Mouse (Mus musculus): ENCODE results near the gene Cd248. TPM values are rescaled to one million over a fixed set of nuclear protein-coding genes. Genes with fewer than 3 reads are reported as not detected.
A peak's percentile ranks its signal among the peaks of the same experiment; 100 is the strongest.

The Cd248 gene
- polyA plus RNA-seq (2012; rRNA removed): 4.5 and 4.9 TPM in 2 replicates

GRCm38 (mm10) chr19:5067867-5068569 is at the start of gene Cd248:
Cd248 (plus strand) TSS chr19:5068078.
- peaks cover 10% of the 10 kb centered on the region for H3K4me1 ChIP-seq (ENCODE audit: control insufficient read depth, insufficient read depth, low read length)
- peak within 1 kb of the TSS; percentile 29 for H3K4me3 ChIP-seq (replicated peaks; ENCODE audit: insufficient read depth, low read depth, low read length)
- 1% methylated on average over 56 of the region's 56 CpGs for WGBS
- no peak within 1 kb of the TSS for H3K27ac ChIP-seq (ENCODE audit: insufficient read depth, low read length)
- TF ChIP-seq CTCF (IDR thresholded peaks at IDR 0.05; ENCODE audit: borderline replicate concordance, insufficient read depth, low read depth, low read length) (no peak), POLR2A (IDR thresholded peaks at IDR 0.05; ENCODE audit: borderline replicate concordance, insufficient read depth, low read length) (no peak)
- DNase-seq: no peak
- H3K27me3 ChIP-seq (ENCODE audit: control insufficient read depth, insufficient read depth, low read length): no peaks in the 10 kb centered on the region

- Histone ChIP-seq H3K4me3 (replicated peaks; ENCODE audit: insufficient read depth, low read depth, low read length) (no peak overlapping the region), H3K27me3 (ENCODE audit: control insufficient read depth, insufficient read depth, low read length) (no peaks in the 10 kb centered on the region), H3K4me1 (ENCODE audit: control insufficient read depth, insufficient read depth, low read length) (no peaks in the 10 kb centered on the region), H3K27ac (ENCODE audit: insufficient read depth, low read length) (no peak overlapping the region)
- WGBS: 82% methylated on average over 3 of the region's 3 CpGs
- no peak for DNase-seq
- TF ChIP-seq CTCF (IDR thresholded peaks at IDR 0.05; ENCODE audit: borderline replicate concordance, insufficient read depth, low read depth, low read length) (no peak), POLR2A (IDR thresholded peaks at IDR 0.05; ENCODE audit: borderline replicate concordance, insufficient read depth, low read length) (no peak)
Observed at GRCm38 (mm10) chr19:5018191-5018590, 49.7 kb upstream of the Cd248 start.

GRCm38 (mm10) chr19:5021416-5021815 is 46.5 kb upstream of the Cd248 start:
- H3K27me3 ChIP-seq (ENCODE audit: control insufficient read depth, insufficient read depth, low read length): no peaks in the 10 kb centered on the region
- 49% methylated on average over 2 of the region's 2 CpGs for WGBS
- H3K4me3 ChIP-seq (replicated peaks; ENCODE audit: insufficient read depth, low read depth, low read length): no peak overlapping the region
- TF ChIP-seq POLR2A (IDR thresholded peaks at IDR 0.05; ENCODE audit: borderline replicate concordance, insufficient read depth, low read length): no peak
- no peak for TF ChIP-seq CTCF (IDR thresholded peaks at IDR 0.05; ENCODE audit: borderline replicate concordance, insufficient read depth, low read depth, low read length)
- DNase-seq: no peak
- H3K4me1 ChIP-seq (ENCODE audit: control insufficient read depth, insufficient read depth, low read length): no peaks in the 10 kb centered on the region
- H3K27ac ChIP-seq (ENCODE audit: insufficient read depth, low read length): no peak overlapping the region

- whole genome bisulfite sequencing: under 1% methylated on average over 62 of the region's 62 CpGs
Observed at GRCm38 (mm10) chr19:5023621-5024479, 44.0 kb upstream of the Cd248 start, which contains the start of gene Slc29a2. Slc29a2 (plus strand) TSS chr19:5023860.

GRCm38 (mm10) chr19:5026111-5026510 is 41.8 kb upstream of the Cd248 start:
- WGBS: 36% methylated on average over 8 of the region's 8 CpGs
- no peak overlapping the region for H3K4me3 ChIP-seq (replicated peaks; ENCODE audit: insufficient read depth, low read depth, low read length)
- no peak for DNase-seq
- TF ChIP-seq POLR2A (IDR thresholded peaks at IDR 0.05; ENCODE audit: borderline replicate concordance, insufficient read depth, low read length): no peak
- TF ChIP-seq CTCF (IDR thresholded peaks at IDR 0.05; ENCODE audit: borderline replicate concordance, insufficient read depth, low read depth, low read length): no peak
- H3K27ac ChIP-seq (ENCODE audit: insufficient read depth, low read length): no peak overlapping the region
- H3K27me3 ChIP-seq (ENCODE audit: control insufficient read depth, insufficient read depth, low read length): no peaks in the 10 kb centered on the region
- no peaks in the 10 kb centered on the region for H3K4me1 ChIP-seq (ENCODE audit: control insufficient read depth, insufficient read depth, low read length)

More at GRCm38 (mm10) chr19:5023621-5024479, 44.0 kb upstream of the Cd248 start, which contains the start of gene Slc29a2:
- no peaks in the 10 kb centered on the region for H3K27me3 ChIP-seq (ENCODE audit: control insufficient read depth, insufficient read depth, low read length)
- no peaks in the 10 kb centered on the region for H3K4me1 ChIP-seq (ENCODE audit: control insufficient read depth, insufficient read depth, low read length)
- peak; percentile 93 to 94 for DNase-seq
- peak; percentile 84 for TF ChIP-seq POLR2A (IDR thresholded peaks at IDR 0.05; ENCODE audit: borderline replicate concordance, insufficient read depth, low read length)
- TF ChIP-seq CTCF (IDR thresholded peaks at IDR 0.05; ENCODE audit: borderline replicate concordance, insufficient read depth, low read depth, low read length): no peak
- peak within 1 kb of the TSS; percentile 81 for H3K4me3 ChIP-seq (replicated peaks; ENCODE audit: insufficient read depth, low read depth, low read length)
- H3K27ac ChIP-seq (ENCODE audit: insufficient read depth, low read length): peak within 1 kb of the TSS; percentile 32

- 80% methylated on average over 3 of the region's 3 CpGs for WGBS
- TF ChIP-seq POLR2A (IDR thresholded peaks at IDR 0.05; ENCODE audit: borderline replicate concordance, insufficient read depth, low read length) (no peak), CTCF (IDR thresholded peaks at IDR 0.05; ENCODE audit: borderline replicate concordance, insufficient read depth, low read depth, low read length) (no peak)
- H3K4me1 ChIP-seq (ENCODE audit: control insufficient read depth, insufficient read depth, low read length): no peaks in the 10 kb centered on the region
- DNase-seq: no peak
- H3K4me3 ChIP-seq (replicated peaks; ENCODE audit: insufficient read depth, low read depth, low read length): no peak overlapping the region
- no peaks in the 10 kb centered on the region for H3K27me3 ChIP-seq (ENCODE audit: control insufficient read depth, insufficient read depth, low read length)
- H3K27ac ChIP-seq (ENCODE audit: insufficient read depth, low read length): no peak overlapping the region
Observed at GRCm38 (mm10) chr19:5032686-5033085, 35.2 kb upstream of the Cd248 start.

GRCm38 (mm10) chr19:5036577-5036976 is 31.3 kb upstream of the Cd248 start:
- no peak overlapping the region for H3K4me3 ChIP-seq (replicated peaks; ENCODE audit: insufficient read depth, low read depth, low read length)
- H3K27ac ChIP-seq (ENCODE audit: insufficient read depth, low read length): no peak overlapping the region
- no peaks in the 10 kb centered on the region for H3K27me3 ChIP-seq (ENCODE audit: control insufficient read depth, insufficient read depth, low read length)
- no peak for DNase-seq
- no peaks in the 10 kb centered on the region for H3K4me1 ChIP-seq (ENCODE audit: control insufficient read depth, insufficient read depth, low read length)
- no peak for TF ChIP-seq POLR2A (IDR thresholded peaks at IDR 0.05; ENCODE audit: borderline replicate concordance, insufficient read depth, low read length)
- TF ChIP-seq CTCF (IDR thresholded peaks at IDR 0.05; ENCODE audit: borderline replicate concordance, insufficient read depth, low read depth, low read length): no peak
- WGBS: 77% methylated on average over 4 of the region's 4 CpGs

Data from cerebellum, adult 2 months (tissue).